Mouse (Mus musculus): ENCODE measurements around the gene Oma1.

DNA sequence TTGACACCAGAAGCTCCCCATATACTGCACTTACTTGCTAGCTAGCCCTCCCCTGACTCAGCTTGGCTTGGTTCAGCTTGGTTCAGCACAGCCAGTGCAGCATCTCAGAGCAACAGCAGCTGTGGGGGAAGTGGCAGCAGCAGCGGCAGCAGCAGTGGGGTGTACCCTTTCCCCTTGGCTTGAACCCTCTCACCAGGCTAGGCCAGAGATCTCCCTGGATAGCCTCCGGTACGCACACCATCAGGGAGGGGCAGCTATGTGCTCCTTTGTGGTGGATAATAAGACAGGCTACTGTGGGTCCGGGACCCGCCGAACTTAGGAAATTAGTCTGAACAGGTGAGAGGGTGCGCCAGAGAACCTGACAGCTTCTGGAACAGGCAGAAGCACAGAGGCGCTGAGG, 40.6 kb upstream of the Oma1 start:
- TF ChIP-seq CEBPB (IDR thresholded peaks at IDR 0.05; ENCODE audit: insufficient read depth, poor library complexity, severe bottlenecking) (no peak), E2F4 (IDR thresholded peaks at IDR 0.05; ENCODE audit: insufficient read depth) (no peak)

Measured in myocyte (in vitro differentiated cells).